In genomic region chr3:138370289-138370688, GRCm38 (mm10) we compare ENCODE assay signal across 10 mouse cellular contexts. TPM values are rescaled to one million over a fixed set of nuclear protein-coding genes. Genes with fewer than 3 reads are reported as not detected.
DNase-seq lines count a peak whose midpoint lies in the region; ATAC-seq and TF ChIP-seq lines count a peak whose summit lies in the region.
"Not testable (repeated sequence)": the region's sequence is repeated elsewhere in the genome, so short reads cannot be mapped to it uniquely, and the experiment has no call there.
"Had no signal": no experiment of that assay in that cellular context is flagged by ENCODE, and none has a peak within 500 bp of the region (broad histone marks: within the 10 kb centered on the region; RNA-seq: fewer than 3 reads in every experiment).

No protein-coding gene starts in this region.

- H3K27ac ChIP-seq in kidney, embryonic 16.5 days (ENCODE audit: low read length) = not testable (repeated sequence)

- CTCF ChIA-PET in Patski (lab: Charles Lee) = interaction anchor here (1.1 to 2.4 kb wide), 5 partner anchors 14 to 172 kb away, joined by 3 to 9 read pairs (median 4); no protein-coding TSS in a partner anchor

- peak; percentile 16 for DNase-seq in 3T3-L1 (ENCODE audit: low read depth, low spot score)
- DNase-seq in Patski (ENCODE audit: low read depth, low spot score) = peak; percentile 61

- not testable (repeated sequence) for H3K36me3 ChIP-seq in kidney, embryonic 16.5 days (ENCODE audit: insufficient read depth, low read length)

- H3K4me1 ChIP-seq in kidney, embryonic 16.5 days (ENCODE audit: insufficient read depth, low read length) = not testable (repeated sequence)

- TF ChIP-seq CTCF in Patski (IDR thresholded peaks at IDR 0.05) = not testable (repeated sequence)

- peak; percentile 82 for ATAC-seq in Patski
- ATAC-seq in kidney, embryonic 16.5 days (ENCODE audit: low FRiP score, low TSS enrichment) = peak; percentile 27; the same call in 1 of the 2 replicates

- H3K4me2 ChIP-seq in kidney, embryonic 16.5 days (replicated peaks; ENCODE audit: low read depth, low read length) = not testable (repeated sequence)

- H3K4me3 ChIP-seq in kidney, embryonic 16.5 days (ENCODE audit: low read length) = not testable (repeated sequence)

- in situ Hi-C loops in Patski (cut with MboI; ENCODE audit: low pct_unique_long_range_greater_than_20kb) = not testable (repeated sequence)

- H3K9ac ChIP-seq in kidney, embryonic 16.5 days (replicated peaks; ENCODE audit: low read length) = not testable (repeated sequence)

- WGBS in kidney, embryonic 16.5 days = 55% methylated on average over 4 of the region's 4 CpGs

- H3K27me3 ChIP-seq in Patski; kidney, embryonic 16.5 days (ENCODE audit: insufficient read depth, low read length): not testable (repeated sequence)

- H3K9me3 ChIP-seq in kidney, embryonic 16.5 days (ENCODE audit: low read length) = not testable (repeated sequence)

- POLR2A ChIA-PET in Patski (lab: Charles Lee) = not testable (repeated sequence)

RNA-seq across cellular contexts. Expression of gene Adh6b, which starts 28.7 kb away (rescaled TPM):
- polyA plus RNA-seq in Patski (2021) = 0.09 TPM
- polyA plus RNA-seq in kidney, embryonic 16.5 days (2015; fragmentation: Nextera tagmentation; extraction: Ambion mirVana) = 0.29 and 0.71 TPM in 2 replicates
- polyA plus RNA-seq: activated CD4-positive, CD25-positive, alpha-beta regulatory T cell, adult 4 months; adrenal gland, adult 2 months; C2C12; CD4-positive, CD25-positive, alpha-beta regulatory T cell, adult 4 months; cerebellum, adult 2 months; G1E had no signal

RNA-seq across cellular contexts. Expression of gene Adh4, which starts 45.0 kb away (rescaled TPM):
- polyA plus RNA-seq in Patski (2021) = not detected
- polyA plus RNA-seq in kidney, embryonic 16.5 days (2015; fragmentation: Nextera tagmentation; extraction: Ambion mirVana) = not detected in 2 replicates
- polyA plus RNA-seq: brain, embryonic 14.5 days; C2C12; CD4-positive, CD25-positive, alpha-beta regulatory T cell, adult 4 months; cerebellum, adult 2 months; G1E had no signal

RNA-seq across cellular contexts. Expression of gene Adh6a, which starts 57.2 kb away (rescaled TPM):
- 0.23 TPM for polyA plus RNA-seq in Patski (2021)
- 0.17 TPM in 1 of 2 replicates, not detected in the other for polyA plus RNA-seq in kidney, embryonic 16.5 days (2015; fragmentation: Nextera tagmentation; extraction: Ambion mirVana)
- polyA plus RNA-seq: activated CD4-positive, CD25-positive, alpha-beta regulatory T cell, adult 4 months; adrenal gland, adult 2 months; brain, embryonic 14.5 days; C2C12; CD4-positive, CD25-positive, alpha-beta regulatory T cell, adult 4 months; cerebellum, adult 2 months; G1E had no signal
